Mouse (Mus musculus) heart, embryonic 15.5 days (tissue): ENCODE results near the gene Cct8l1. TPM values are rescaled to one million over a fixed set of nuclear protein-coding genes. Genes with fewer than 3 reads are reported as not detected.
A peak's percentile ranks its signal among the peaks of the same experiment; 100 is the strongest.

Experiments
- ATAC-seq: fragments of 200-750 bp; cut with Nextera tagmentation; replicated peaks from 2 replicates; pipeline ENCODE4 v1.8.0; 2017; ENCODE audit warnings: low read depth, moderate TSS enrichment; ENCODE audit not compliant: insufficient number of reproducible peaks, insufficient read depth, low FRiP score
- H3K27ac ChIP-seq: fragments of 300-500 bp; sonication (generic); 2 replicates; pipeline ENCODE4 v1.5.1; 2015; ENCODE audit warnings: mild to moderate bottlenecking, inconsistent platforms
- H3K27me3 ChIP-seq: fragments of 300-500 bp; sonication (generic); 2 replicates; pipeline ENCODE4 v1.6.1; 2015; ENCODE audit warnings: inconsistent platforms
- H3K36me3 ChIP-seq: fragments of 300-500 bp; sonication (generic); 2 replicates; pipeline ENCODE4 v1.6.1; 2015; ENCODE audit warnings: mild to moderate bottlenecking, inconsistent platforms
- H3K4me1 ChIP-seq: fragments of 300-500 bp; sonication (generic); replicated peaks from 2 replicates; pipeline ENCODE4 v1.6.1; 2015; ENCODE audit warnings: inconsistent platforms
- H3K4me2 ChIP-seq: fragments of 300-500 bp; sonication (generic); 2 replicates; pipeline ENCODE4 v1.6.1; 2015; ENCODE audit warnings: inconsistent platforms, mild to moderate bottlenecking, moderate library complexity
- H3K4me3 ChIP-seq: fragments of 300-500 bp; sonication (generic); 2 replicates; pipeline ENCODE4 v1.5.1; 2015; ENCODE audit warnings: mild to moderate bottlenecking, inconsistent platforms
- H3K9ac ChIP-seq: fragments of 300-500 bp; sonication (generic); 2 replicates; pipeline ENCODE4 v1.6.1; 2015; ENCODE audit warnings: mild to moderate bottlenecking, inconsistent platforms
- H3K9me3 ChIP-seq: fragments of 300-500 bp; sonication (generic); replicated peaks from 2 replicates; pipeline ENCODE4 v1.6.1; 2016; ENCODE audit warnings: inconsistent platforms
- WGBS: fragments of 180-500 bp; shearing (Covaris S2); methylation state at CpG from one replicate; pipeline ENCODE4 v1.1.7; 2015; ENCODE audit warnings: mixed read lengths; 5-methylcytosine and 5-hydroxymethylcytosine counted together
- polyA plus RNA-seq: library from polyadenylated mRNA; unstranded; fragments of >200 nt; fragmentation: Nextera tagmentation; extraction: Ambion mirVana; gene quantifications from 2 replicates; pipeline ENCODE4 v1.2.1, GENCODE M21; 2015

Cct8l1 gene
- polyA plus RNA-seq = 0.15 TPM in 1 of 2 replicates, not detected in the other

DNA sequence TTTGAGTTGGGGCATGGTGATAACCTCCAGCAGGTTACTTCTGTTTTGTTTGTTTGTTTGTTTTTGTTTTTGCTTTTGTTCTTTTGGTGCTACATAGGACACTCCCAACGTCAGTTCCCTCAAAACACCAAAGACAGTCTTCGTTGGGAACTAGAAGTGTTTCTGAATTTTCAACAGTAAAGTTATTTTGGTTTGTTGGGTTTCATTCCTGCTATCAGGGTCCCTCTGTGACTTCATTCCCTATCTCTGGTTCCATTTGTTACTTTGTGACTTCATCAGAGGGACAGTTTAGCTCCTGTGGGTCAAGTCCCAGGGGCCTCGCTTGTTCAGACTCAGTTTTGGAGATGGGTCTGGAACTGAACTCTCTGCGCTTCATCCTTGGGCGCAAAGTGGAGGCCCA, at the start of gene Cct8l1:
Gene Cct8l1 (plus strand): TSS at position 301 of the 400 bp plus-strand sequence.
- no peak within 1 kb of the TSS for H3K27ac ChIP-seq
- H3K27me3 ChIP-seq = no peaks in the 10 kb centered on the region
- no peaks in the 10 kb centered on the region for H3K4me1 ChIP-seq
- no peak within 1 kb of the TSS for H3K4me2 ChIP-seq
- no peak within 1 kb of the TSS for H3K9ac ChIP-seq
- no peak within 1 kb of the TSS for H3K4me3 ChIP-seq
- ATAC-seq = no peak
- WGBS = 86% methylated on average over 5 of the region's 5 CpGs
- no peaks in the 10 kb centered on the region for H3K9me3 ChIP-seq
- no peaks in the 10 kb centered on the region for H3K36me3 ChIP-seq

DNA sequence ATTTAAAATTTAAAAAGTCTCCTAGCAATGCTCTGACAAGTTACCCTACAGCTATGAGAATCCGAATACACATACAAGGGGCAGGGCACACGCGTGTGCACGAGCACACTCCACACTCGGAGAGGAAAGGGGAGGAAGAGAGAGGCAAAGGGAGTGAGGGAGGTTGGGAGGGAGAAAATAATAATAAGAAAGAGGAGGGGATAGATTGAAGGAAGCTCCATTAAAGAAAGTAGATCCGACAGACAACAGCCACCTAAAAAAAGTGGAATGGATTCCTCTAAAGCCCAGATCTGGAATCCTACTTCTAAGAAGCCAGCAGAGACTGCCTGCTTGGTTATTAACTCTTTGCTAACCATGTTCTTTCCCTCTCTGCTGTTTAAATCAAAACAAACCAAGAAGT, 43.8 kb upstream of the Cct8l1 start:
- Histone ChIP-seq H3K4me1 (peaks cover 4% of the 10 kb centered on the region), H3K36me3 (no peaks in the 10 kb centered on the region), H3K9me3 (no peaks in the 10 kb centered on the region), H3K27ac (peak overlapping the region; percentile 45; the same call in 1 of the 2 replicates), H3K4me3 (peak overlapping the region; percentile 46), H3K9ac (peak overlapping the region; percentile 43), H3K27me3 (no peaks in the 10 kb centered on the region), H3K4me2 (peak overlapping the region; percentile 56)
- ATAC-seq = no peak
- WGBS = 5% methylated on average over 6 of the region's 6 CpGs

DNA sequence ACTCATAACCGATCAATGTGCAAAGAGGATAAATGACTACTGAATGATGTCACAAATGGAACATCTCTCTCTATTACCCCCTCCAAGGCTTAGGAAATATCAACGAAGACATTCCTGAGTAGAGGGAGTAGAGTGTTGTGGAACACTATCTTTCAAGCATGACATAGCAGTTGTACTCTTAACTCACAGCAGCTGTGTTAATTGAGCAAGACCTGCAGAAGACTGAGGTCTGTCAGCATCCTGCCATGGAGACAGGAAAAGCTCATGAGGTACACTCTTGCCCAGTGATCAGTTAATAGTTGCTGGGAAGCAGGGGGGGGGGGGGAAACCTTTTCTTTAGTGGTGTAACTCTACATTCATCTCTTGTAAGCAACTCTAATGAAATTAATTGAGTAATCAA, 40.1 kb upstream of the Cct8l1 start:
- H3K27ac ChIP-seq = no peak overlapping the region
- H3K36me3 ChIP-seq = no peaks in the 10 kb centered on the region
- no peak overlapping the region for H3K9ac ChIP-seq
- no peaks in the 10 kb centered on the region for H3K27me3 ChIP-seq
- H3K4me3 ChIP-seq = no peak overlapping the region
- 68% methylated on average over 2 of the region's 2 CpGs for WGBS
- no peak overlapping the region for H3K4me2 ChIP-seq
- no peak for ATAC-seq
- H3K9me3 ChIP-seq = no peaks in the 10 kb centered on the region
- H3K4me1 ChIP-seq = peaks cover 4% of the 10 kb centered on the region

DNA sequence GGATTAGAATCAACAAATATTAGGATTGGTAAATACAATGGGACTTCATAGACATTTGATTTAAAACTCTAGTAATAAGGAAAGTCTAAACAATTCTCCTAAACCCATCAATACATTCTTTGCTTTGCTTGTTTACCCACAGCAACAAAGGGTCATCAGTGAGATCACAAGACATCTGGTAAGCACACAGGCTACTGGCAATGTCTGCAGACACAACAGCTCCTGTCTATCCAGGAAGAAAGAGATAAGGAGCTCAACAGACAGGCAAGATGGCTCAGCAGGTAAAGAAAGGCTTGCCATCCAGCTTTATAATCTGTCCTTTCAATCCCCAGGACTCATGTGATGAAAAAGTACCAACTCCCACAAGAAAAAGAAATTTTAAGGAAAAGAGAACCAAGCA, 37.0 kb upstream of the Cct8l1 start:
- Histone ChIP-seq H3K4me3 (no peak overlapping the region), H3K4me2 (no peak overlapping the region), H3K27ac (no peak overlapping the region), H3K9ac (no peak overlapping the region), H3K4me1 (no peaks in the 10 kb centered on the region), H3K36me3 (no peaks in the 10 kb centered on the region), H3K9me3 (no peaks in the 10 kb centered on the region), H3K27me3 (no peaks in the 10 kb centered on the region)
- ATAC-seq = no peak

DNA sequence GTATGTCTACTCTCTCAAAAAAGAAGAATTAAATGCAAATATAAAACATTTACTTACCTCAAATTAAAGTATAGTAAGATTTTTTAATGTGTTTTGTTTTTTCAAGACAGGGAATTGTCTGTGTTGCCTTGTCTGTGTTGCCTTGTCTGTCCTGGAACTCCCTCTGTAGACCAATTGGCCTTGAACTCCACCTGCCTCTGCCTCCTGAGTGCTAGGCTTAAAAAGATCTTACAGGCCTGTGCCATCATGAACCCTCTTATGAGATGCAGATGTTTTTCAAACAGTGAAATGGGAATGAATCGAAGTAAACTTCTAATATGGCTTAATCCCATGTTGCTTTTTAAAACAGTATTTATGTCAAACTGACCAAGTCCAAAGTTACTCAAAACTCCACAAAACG, 19.2 kb upstream of the Cct8l1 start:
- ATAC-seq = no peak

DNA sequence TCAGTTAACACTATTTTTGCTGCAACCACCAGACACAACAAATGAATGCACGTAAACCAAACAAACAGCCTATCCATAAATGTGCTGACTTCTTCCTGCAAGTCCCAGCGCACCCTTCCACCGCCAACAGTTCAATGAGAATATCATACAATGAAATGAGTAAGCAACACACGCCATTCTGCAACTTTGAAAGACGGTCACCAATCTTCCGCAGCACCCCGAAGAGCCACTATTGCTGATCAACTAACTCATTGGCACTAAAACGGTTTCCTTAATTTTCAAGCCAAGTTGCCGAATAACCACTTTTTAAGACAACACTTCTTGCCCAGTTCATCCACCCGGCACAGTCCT, 18.5 kb upstream of the Cct8l1 start:
- Histone ChIP-seq H3K4me3 (peak overlapping the region; percentile 91), H3K9me3 (no peaks in the 10 kb centered on the region), H3K27me3 (no peaks in the 10 kb centered on the region), H3K4me2 (peak overlapping the region; percentile 73), H3K9ac (peak overlapping the region; percentile 98), H3K36me3 (no peaks in the 10 kb centered on the region), H3K27ac (peak overlapping the region; percentile 99), H3K4me1 (peaks cover 15% of the 10 kb centered on the region)
- ATAC-seq = no peak
- under 1% methylated on average over 10 of the region's 10 CpGs for WGBS

More for the DNA sequence above, 19.2 kb upstream of the Cct8l1 start:
- no peak overlapping the region for H3K27ac ChIP-seq
- H3K27me3 ChIP-seq = no peaks in the 10 kb centered on the region
- H3K4me2 ChIP-seq = peak overlapping the region; percentile 73
- peak overlapping the region; percentile 91 for H3K4me3 ChIP-seq
- H3K4me1 ChIP-seq = peaks cover 15% of the 10 kb centered on the region
- 39% methylated on average over 2 of the region's 2 CpGs for WGBS
- no peaks in the 10 kb centered on the region for H3K9me3 ChIP-seq
- H3K36me3 ChIP-seq = no peaks in the 10 kb centered on the region
- H3K9ac ChIP-seq = 0 out of 2 replicates have a peak overlapping the region, but pooled peaks have one; percentile 98

DNA sequence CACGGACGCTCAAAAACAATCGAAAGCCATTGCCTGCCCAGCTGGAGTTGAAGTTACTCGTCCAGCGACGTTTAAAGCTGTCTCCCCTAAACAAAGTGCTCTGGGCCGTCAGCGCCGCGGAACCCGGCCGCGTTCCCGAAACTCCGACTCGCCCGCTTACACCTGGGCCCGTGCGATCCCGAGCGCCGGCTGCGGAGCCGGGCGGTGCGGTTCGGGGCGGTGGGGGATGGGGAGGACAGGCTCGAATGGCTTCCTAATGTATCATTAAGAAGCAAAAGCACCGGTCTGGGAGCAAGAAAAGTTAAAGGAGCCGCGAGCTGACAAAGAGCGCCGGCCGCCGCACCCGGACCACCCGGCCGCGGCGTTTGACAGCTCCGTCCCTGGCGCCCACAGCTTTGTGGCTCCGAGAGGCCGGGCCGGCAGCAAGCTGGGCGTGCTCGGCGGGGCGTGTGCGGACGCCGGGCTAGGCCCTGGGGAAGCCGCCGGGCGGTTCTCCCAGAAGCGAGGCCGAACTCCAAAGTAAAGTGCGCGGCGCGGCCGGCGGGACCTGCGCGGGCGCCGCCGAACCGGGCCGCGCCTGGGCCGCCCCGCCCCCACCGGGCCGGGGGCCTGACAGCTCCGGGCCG, 18.0 kb upstream of the Cct8l1 start:
- H3K9ac ChIP-seq = peak overlapping the region; percentile 98
- H3K4me1 ChIP-seq = peaks cover 15% of the 10 kb centered on the region
- no peaks in the 10 kb centered on the region for H3K9me3 ChIP-seq
- peak overlapping the region; percentile 99 for H3K27ac ChIP-seq
- ATAC-seq = peak; percentile 9; the same call in 1 of the 2 replicates
- H3K36me3 ChIP-seq = no peaks in the 10 kb centered on the region
- no peaks in the 10 kb centered on the region for H3K27me3 ChIP-seq
- H3K4me3 ChIP-seq = peak overlapping the region; percentile 91
- WGBS = under 1% methylated on average over 76 of the region's 78 CpGs
- peak overlapping the region; percentile 73 for H3K4me2 ChIP-seq

DNA sequence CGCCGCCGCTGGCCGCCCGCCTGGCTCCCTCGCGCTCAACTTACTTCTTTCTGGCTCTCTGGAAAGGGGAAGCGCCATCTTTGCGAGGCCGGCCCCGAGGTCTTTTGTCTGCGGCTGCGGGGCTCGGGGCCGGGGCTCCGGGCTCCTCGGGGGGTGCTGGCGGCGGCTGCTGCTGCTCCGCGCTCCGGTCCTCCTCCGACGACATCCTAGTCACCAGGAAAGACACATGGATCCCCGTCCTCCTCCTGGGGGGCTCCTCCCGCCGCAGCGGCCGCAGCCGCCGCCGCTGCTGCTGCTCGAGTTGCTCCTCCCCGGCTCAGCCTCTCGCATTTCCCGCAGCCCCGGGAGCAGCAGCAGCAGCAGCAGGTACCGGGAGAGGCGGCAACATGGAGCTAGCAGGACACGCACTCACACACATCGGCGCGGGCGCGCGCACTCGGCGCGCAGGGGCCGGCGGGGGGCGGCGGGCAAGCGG, 17.5 kb upstream of the Cct8l1 start, which contains the start of gene Kmt2c:
Gene Kmt2c (minus strand): TSS at position 438 of the 475 bp plus-strand sequence.
- Histone ChIP-seq H3K27me3 (no peaks in the 10 kb centered on the region), H3K4me3 (peak within 1 kb of the TSS; percentile 91), H3K36me3 (no peaks in the 10 kb centered on the region), H3K9me3 (no peaks in the 10 kb centered on the region), H3K9ac (peak within 1 kb of the TSS; percentile 98), H3K4me2 (peak within 1 kb of the TSS; percentile 81), H3K4me1 (peaks cover 15% of the 10 kb centered on the region), H3K27ac (peak within 1 kb of the TSS; percentile 99)
- WGBS = under 1% methylated on average over 53 of the region's 54 CpGs
- ATAC-seq = peak; percentile 2; the same call in 1 of the 2 replicates

DNA sequence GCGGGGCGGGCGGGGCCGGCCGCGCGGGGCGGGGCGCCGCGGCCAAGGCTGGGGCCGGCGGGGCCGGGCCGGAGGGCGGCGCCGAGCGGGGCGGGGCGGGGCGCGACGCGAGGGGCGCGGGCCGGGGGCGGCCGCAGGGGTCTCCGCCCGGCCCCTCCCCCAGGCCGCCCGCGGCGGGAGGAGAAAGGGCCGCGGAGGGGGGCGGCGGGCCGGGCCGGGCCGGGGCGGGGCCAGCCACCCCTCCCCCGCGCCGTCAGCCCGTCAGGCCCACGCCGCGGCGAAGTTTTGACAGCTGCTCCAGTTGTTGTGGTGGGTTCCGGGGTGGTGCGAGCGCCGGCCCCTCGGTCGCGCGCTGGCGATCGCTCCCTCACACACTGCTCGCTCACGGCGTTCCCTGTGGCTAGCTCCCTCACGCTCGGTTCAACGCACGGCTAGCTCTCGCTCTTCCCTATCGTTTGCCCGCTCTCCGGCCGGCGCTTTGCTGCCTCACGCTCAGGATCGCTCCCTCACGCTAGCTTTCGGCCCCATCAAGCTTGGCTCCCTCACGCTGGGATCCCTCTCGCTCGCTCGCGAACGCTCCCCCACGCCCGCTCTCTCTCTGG, 16.9 kb upstream of the Cct8l1 start:
- Histone ChIP-seq H3K36me3 (no peaks in the 10 kb centered on the region), H3K27ac (peak overlapping the region; percentile 99), H3K9ac (peak overlapping the region; percentile 98), H3K4me2 (peak overlapping the region; percentile 81), H3K4me3 (peak overlapping the region; percentile 91), H3K27me3 (no peaks in the 10 kb centered on the region), H3K4me1 (peaks cover 15% of the 10 kb centered on the region), H3K9me3 (no peaks in the 10 kb centered on the region)
- peak; percentile 88 for ATAC-seq
- 0% methylated on average over 43 of the region's 87 CpGs for WGBS

DNA sequence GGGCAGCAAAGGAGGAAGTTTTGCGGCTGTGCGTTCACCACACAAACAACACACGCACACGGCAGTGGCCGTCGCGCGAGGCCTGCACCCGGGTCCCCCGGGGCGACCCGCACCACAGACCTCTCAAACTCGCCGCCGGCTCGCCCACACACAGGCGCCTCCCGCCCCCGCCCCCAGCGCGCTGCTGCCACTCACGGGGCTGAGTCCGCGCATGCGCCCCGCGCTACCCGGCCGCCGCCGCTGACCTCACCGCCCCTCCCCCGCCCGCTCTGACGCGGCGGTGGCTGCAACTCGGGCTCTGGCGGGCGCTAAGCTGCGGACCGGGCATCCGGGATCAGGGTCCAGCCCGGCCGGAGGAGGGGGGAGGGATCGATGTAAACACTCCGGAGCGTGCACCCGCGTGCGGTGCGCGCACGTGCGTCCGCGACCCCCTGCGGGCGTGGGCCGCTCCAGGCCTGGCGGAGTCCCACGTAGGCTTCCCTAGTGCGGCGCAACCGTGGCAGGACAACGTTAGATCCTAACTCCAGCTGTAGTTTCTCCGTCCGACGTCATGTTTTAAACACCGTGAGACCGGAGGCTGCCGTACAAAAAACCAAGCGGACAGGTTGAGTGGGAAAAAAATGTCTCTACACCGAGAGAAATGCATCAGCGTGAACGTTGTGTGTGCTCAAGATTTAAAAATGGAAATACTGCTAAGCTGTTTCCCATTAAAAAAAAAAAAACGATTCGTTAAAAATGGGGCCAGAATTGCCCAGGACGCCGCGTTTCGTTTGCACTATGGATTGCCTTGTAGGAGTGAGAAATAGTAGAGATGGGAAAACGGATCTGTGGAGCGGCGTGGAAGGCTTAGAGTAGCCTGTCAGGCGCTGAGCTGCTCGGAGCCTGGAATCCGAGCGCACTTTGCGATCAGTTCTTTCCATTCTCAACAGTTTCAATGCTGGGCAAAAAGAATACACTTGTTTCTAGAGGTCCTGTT, 16.2 kb upstream of the Cct8l1 start:
- peak; percentile 82 for ATAC-seq

DNA sequence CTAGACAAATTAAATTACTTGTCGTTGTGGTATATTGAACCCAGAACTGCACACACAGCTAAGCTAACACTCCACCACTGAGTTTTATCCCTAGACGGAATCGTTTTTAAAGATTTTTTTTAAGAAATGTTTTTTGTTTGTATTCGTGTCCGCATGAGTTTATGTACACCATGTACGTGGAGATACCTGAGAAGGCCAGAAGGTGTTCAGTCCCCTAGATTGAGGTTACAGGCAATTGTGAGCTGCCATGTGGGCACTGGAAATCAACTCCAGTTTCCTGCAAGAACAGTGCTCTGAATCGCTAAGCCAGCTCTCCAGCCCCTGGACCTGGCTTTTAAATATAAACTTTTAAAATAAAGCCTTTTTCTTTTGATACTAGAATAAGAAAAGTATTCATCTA, 15.2 kb upstream of the Cct8l1 start:
- H3K36me3 ChIP-seq = no peaks in the 10 kb centered on the region
- no peaks in the 10 kb centered on the region for H3K27me3 ChIP-seq
- no peaks in the 10 kb centered on the region for H3K9me3 ChIP-seq
- no peak overlapping the region for H3K27ac ChIP-seq
- H3K9ac ChIP-seq = no peak overlapping the region
- ATAC-seq = no peak
- H3K4me3 ChIP-seq = peak overlapping the region; percentile 91
- peaks cover 12% of the 10 kb centered on the region for H3K4me1 ChIP-seq
- H3K4me2 ChIP-seq = peak overlapping the region; percentile 81
- WGBS = 72% methylated on average over 7 of the region's 7 CpGs

More for the DNA sequence above, 16.2 kb upstream of the Cct8l1 start:
- Histone ChIP-seq H3K9ac (peak overlapping the region; percentile 74), H3K9me3 (no peaks in the 10 kb centered on the region), H3K27ac (peak overlapping the region; percentile 98), H3K4me3 (peak overlapping the region; percentile 91), H3K27me3 (no peaks in the 10 kb centered on the region), H3K36me3 (no peaks in the 10 kb centered on the region), H3K4me2 (peak overlapping the region; percentile 81), H3K4me1 (peaks cover 13% of the 10 kb centered on the region)
- WGBS = under 1% methylated on average over 83 of the region's 90 CpGs
